Mouse (Mus musculus) ES-E14 (cell line): ENCODE results near the gene Slc44a1.

Experiments used
- CHD2 ChIP-seq: IDR thresholded peaks from 2 replicates; pipeline ENCODE4 v1.6.1; 2014; ENCODE audit warnings: mild to moderate bottlenecking, low read depth, low read length, inconsistent platforms
- HCFC1 ChIP-seq: IDR thresholded peaks from 2 replicates; pipeline ENCODE4 v1.6.1; 2012; ENCODE audit warnings: low read length, inconsistent platforms, borderline replicate concordance; ENCODE audit not compliant: insufficient read depth

GRCm38 (mm10) chr4:53430522-53430921 lies 9.7 kb upstream of the Slc44a1 start:
- no peak for TF ChIP-seq HCFC1
- TF ChIP-seq CHD2 = no peak
